Mouse (Mus musculus): ENCODE data around the gene Samd8. TPM values are rescaled to one million over a fixed set of nuclear protein-coding genes. Genes with fewer than 3 reads are reported as not detected.

Gene Samd8
- polyA plus RNA-seq, 1 experiment, result 34.2 TPM

GRCm38 (mm10) chr14:21748142-21748870, 2.0 kb upstream of the Samd8 start:
- Histone ChIP-seq H3K36me3 (ENCODE audit: control insufficient read depth, insufficient read depth, low read length, poor library complexity, severe bottlenecking) (no peaks in the 10 kb centered on the region), H3K4me3 (ENCODE audit: low read depth, low read length) (no peak overlapping the region), H3K27ac (ENCODE audit: insufficient read depth, low read length) (no peak overlapping the region), H3K4me1 (ENCODE audit: control insufficient read depth, insufficient read depth, low read length) (no peaks in the 10 kb centered on the region), H3K27me3 (ENCODE audit: control insufficient read depth, insufficient read depth, low read length, poor library complexity, severe bottlenecking) (no peaks in the 10 kb centered on the region), H3K9me3 (replicated peaks; ENCODE audit: control insufficient read depth, insufficient read depth, low read length, poor library complexity, severe bottlenecking) (no peaks in the 10 kb centered on the region), H3K9ac (ENCODE audit: low read depth, poor library complexity, severe bottlenecking) (no peak overlapping the region)
- TF ChIP-seq POLR2A (IDR thresholded peaks at IDR 0.05; ENCODE audit: insufficient read depth, low read length), result no peak
- no peak for TF ChIP-seq CTCF (IDR thresholded peaks at IDR 0.05; ENCODE audit: low read depth, low read length)
- TF ChIP-seq EP300 (IDR thresholded peaks at IDR 0.05; ENCODE audit: insufficient read depth, low read depth, low read length), result no peak

- Histone ChIP-seq H3K9me3 (replicated peaks; ENCODE audit: control insufficient read depth, insufficient read depth, low read length, poor library complexity, severe bottlenecking) (no peaks in the 10 kb centered on the region), H3K27me3 (ENCODE audit: control insufficient read depth, insufficient read depth, low read length, poor library complexity, severe bottlenecking) (no peaks in the 10 kb centered on the region), H3K4me3 (ENCODE audit: low read depth, low read length) (peak within 1 kb of the TSS; percentile 85), H3K27ac (ENCODE audit: insufficient read depth, low read length) (peak within 1 kb of the TSS; percentile 66), H3K9ac (ENCODE audit: low read depth, poor library complexity, severe bottlenecking) (peak within 1 kb of the TSS; percentile 91), H3K4me1 (ENCODE audit: control insufficient read depth, insufficient read depth, low read length) (no peaks in the 10 kb centered on the region), H3K36me3 (ENCODE audit: control insufficient read depth, insufficient read depth, low read length, poor library complexity, severe bottlenecking) (no peaks in the 10 kb centered on the region)
- TF ChIP-seq CTCF (IDR thresholded peaks at IDR 0.05; ENCODE audit: low read depth, low read length), result no peak
- TF ChIP-seq POLR2A (IDR thresholded peaks at IDR 0.05; ENCODE audit: insufficient read depth, low read length), result no peak
- no peak for TF ChIP-seq EP300 (IDR thresholded peaks at IDR 0.05; ENCODE audit: insufficient read depth, low read depth, low read length)
Observed at GRCm38 (mm10) chr14:21750881-21751542, 681 bp downstream of the Samd8 start, which contains the start of gene Dusp13. TSS of gene Dusp13 (minus strand) at chr14:21751181.

GRCm38 (mm10) chr14:21752411-21752810, 2.1 kb downstream of the Samd8 start:
- H3K27ac ChIP-seq (ENCODE audit: insufficient read depth, low read length), result no peak overlapping the region
- no peak overlapping the region for H3K9ac ChIP-seq (ENCODE audit: low read depth, poor library complexity, severe bottlenecking)
- no peaks in the 10 kb centered on the region for H3K36me3 ChIP-seq (ENCODE audit: control insufficient read depth, insufficient read depth, low read length, poor library complexity, severe bottlenecking)
- H3K4me1 ChIP-seq (ENCODE audit: control insufficient read depth, insufficient read depth, low read length), result no peaks in the 10 kb centered on the region
- no peaks in the 10 kb centered on the region for H3K27me3 ChIP-seq (ENCODE audit: control insufficient read depth, insufficient read depth, low read length, poor library complexity, severe bottlenecking)
- no peak overlapping the region for H3K4me3 ChIP-seq (ENCODE audit: low read depth, low read length)
- no peaks in the 10 kb centered on the region for H3K9me3 ChIP-seq (replicated peaks; ENCODE audit: control insufficient read depth, insufficient read depth, low read length, poor library complexity, severe bottlenecking)
- TF ChIP-seq CTCF (IDR thresholded peaks at IDR 0.05; ENCODE audit: low read depth, low read length) (no peak), EP300 (IDR thresholded peaks at IDR 0.05; ENCODE audit: insufficient read depth, low read depth, low read length) (no peak), POLR2A (IDR thresholded peaks at IDR 0.05; ENCODE audit: insufficient read depth, low read length) (no peak)

- Histone ChIP-seq H3K36me3 (ENCODE audit: control insufficient read depth, insufficient read depth, low read length, poor library complexity, severe bottlenecking) (no peaks in the 10 kb centered on the region), H3K9me3 (replicated peaks; ENCODE audit: control insufficient read depth, insufficient read depth, low read length, poor library complexity, severe bottlenecking) (no peaks in the 10 kb centered on the region), H3K4me3 (ENCODE audit: low read depth, low read length) (no peak overlapping the region), H3K27me3 (ENCODE audit: control insufficient read depth, insufficient read depth, low read length, poor library complexity, severe bottlenecking) (no peaks in the 10 kb centered on the region), H3K9ac (ENCODE audit: low read depth, poor library complexity, severe bottlenecking) (no peak overlapping the region), H3K27ac (ENCODE audit: insufficient read depth, low read length) (no peak overlapping the region), H3K4me1 (ENCODE audit: control insufficient read depth, insufficient read depth, low read length) (no peaks in the 10 kb centered on the region)
- TF ChIP-seq POLR2A (IDR thresholded peaks at IDR 0.05; ENCODE audit: insufficient read depth, low read length), result no peak
- no peak for TF ChIP-seq EP300 (IDR thresholded peaks at IDR 0.05; ENCODE audit: insufficient read depth, low read depth, low read length)
- no peak for TF ChIP-seq CTCF (IDR thresholded peaks at IDR 0.05; ENCODE audit: low read depth, low read length)
Observed at GRCm38 (mm10) chr14:21753367-21753766, 3.0 kb downstream of the Samd8 start.

GRCm38 (mm10) chr14:21761560-21761959, 11.2 kb downstream of the Samd8 start:
- H3K27ac ChIP-seq (ENCODE audit: insufficient read depth, low read length), result no peak overlapping the region
- H3K4me1 ChIP-seq (ENCODE audit: control insufficient read depth, insufficient read depth, low read length), result no peaks in the 10 kb centered on the region
- H3K9ac ChIP-seq (ENCODE audit: low read depth, poor library complexity, severe bottlenecking), result no peak overlapping the region
- H3K27me3 ChIP-seq (ENCODE audit: control insufficient read depth, insufficient read depth, low read length, poor library complexity, severe bottlenecking), result no peaks in the 10 kb centered on the region
- H3K9me3 ChIP-seq (replicated peaks; ENCODE audit: control insufficient read depth, insufficient read depth, low read length, poor library complexity, severe bottlenecking), result no peaks in the 10 kb centered on the region
- H3K36me3 ChIP-seq (ENCODE audit: control insufficient read depth, insufficient read depth, low read length, poor library complexity, severe bottlenecking), result no peaks in the 10 kb centered on the region
- TF ChIP-seq CTCF (IDR thresholded peaks at IDR 0.05; ENCODE audit: low read depth, low read length), result no peak
- TF ChIP-seq EP300 (IDR thresholded peaks at IDR 0.05; ENCODE audit: insufficient read depth, low read depth, low read length), result no peak
- no peak for TF ChIP-seq POLR2A (IDR thresholded peaks at IDR 0.05; ENCODE audit: insufficient read depth, low read length)
- H3K4me3 ChIP-seq (ENCODE audit: low read depth, low read length), result no peak overlapping the region

- no peak overlapping the region for H3K9ac ChIP-seq (ENCODE audit: low read depth, poor library complexity, severe bottlenecking)
- H3K4me3 ChIP-seq (ENCODE audit: low read depth, low read length), result no peak overlapping the region
- no peaks in the 10 kb centered on the region for H3K9me3 ChIP-seq (replicated peaks; ENCODE audit: control insufficient read depth, insufficient read depth, low read length, poor library complexity, severe bottlenecking)
- no peaks in the 10 kb centered on the region for H3K36me3 ChIP-seq (ENCODE audit: control insufficient read depth, insufficient read depth, low read length, poor library complexity, severe bottlenecking)
- H3K27me3 ChIP-seq (ENCODE audit: control insufficient read depth, insufficient read depth, low read length, poor library complexity, severe bottlenecking), result no peaks in the 10 kb centered on the region
- H3K4me1 ChIP-seq (ENCODE audit: control insufficient read depth, insufficient read depth, low read length), result no peaks in the 10 kb centered on the region
- TF ChIP-seq POLR2A (IDR thresholded peaks at IDR 0.05; ENCODE audit: insufficient read depth, low read length), result no peak
- H3K27ac ChIP-seq (ENCODE audit: insufficient read depth, low read length), result no peak overlapping the region
Observed at GRCm38 (mm10) chr14:21763736-21764135, 13.4 kb downstream of the Samd8 start.
